Mouse (Mus musculus): ENCODE measurements around the gene Flywch2. TPM values are rescaled to one million over a fixed set of nuclear protein-coding genes. Genes with fewer than 3 reads are reported as not detected.

Gene Flywch2
- total and polyA plus RNA-seq, 3 experiments, result 0.62 to 6.2 TPM; not detected in 1

DNA sequence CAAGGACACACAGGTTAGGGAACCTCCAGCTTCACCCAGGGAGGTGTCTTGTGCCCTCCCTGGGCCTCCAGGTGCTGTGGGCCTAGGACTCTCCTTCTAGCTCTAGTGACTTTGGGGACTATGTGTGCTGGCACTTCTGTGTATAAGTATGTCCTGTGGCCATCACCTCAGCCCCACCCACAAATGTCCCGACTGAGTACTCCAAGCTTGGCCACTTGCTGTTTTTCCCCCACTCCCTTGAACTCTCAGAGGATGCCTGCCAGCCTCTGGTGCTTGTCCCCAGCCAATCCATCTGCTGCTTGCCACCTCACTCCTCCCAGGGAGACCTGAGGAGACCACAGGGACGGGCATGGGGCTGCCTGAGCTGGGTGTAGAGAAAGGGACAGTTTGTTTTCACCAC is 7.4 kb downstream of the Flywch2 start:
- no peaks in the 10 kb centered on the region; a peak in 2 of 4 replicates for H3K27me3 ChIP-seq (ENCODE audit: control insufficient read depth in 1 of 2, insufficient read depth in 2 of 2, low read length in 2 of 2)
- no peaks in the 10 kb centered on the region for H3K4me1 ChIP-seq (ENCODE audit: control insufficient read depth in 1 of 2, insufficient read depth in 2 of 2, low read length in 2 of 2)
- no peak overlapping the region for H3K9ac ChIP-seq (ENCODE audit: control insufficient read depth, low read depth, low read length, poor library complexity, severe bottlenecking)
- no peaks in the 10 kb centered on the region for H3K79me2 ChIP-seq (ENCODE audit: control insufficient read depth, insufficient read depth, low read length, poor library complexity)
- no peaks in the 10 kb centered on the region for H3K9me3 ChIP-seq (replicated peaks; ENCODE audit: insufficient read depth, low read length)
- no peak overlapping the region for H3K27ac ChIP-seq (ENCODE audit: control insufficient read depth, low read depth, low read length)
- TF ChIP-seq SMC3 (IDR thresholded peaks at IDR 0.05; ENCODE audit: low read depth, low read length) (no peak), TBP (IDR thresholded peaks at IDR 0.05; ENCODE audit: low read depth, low read length) (no peak), MAX (IDR thresholded peaks at IDR 0.05; ENCODE audit: low read length) (no peak), TCF12 (IDR thresholded peaks at IDR 0.05; ENCODE audit: low read depth, low read length) (no peak)
- DNase-seq (ENCODE audit: low read depth, low spot score), result no peak
- H3K4me3 ChIP-seq (ENCODE audit: control insufficient read depth in 1 of 2, insufficient read depth in 1 of 2, low read depth in 2 of 2, low read length in 2 of 2), result no peak overlapping the region
- H3K36me3 ChIP-seq (ENCODE audit: control insufficient read depth in 1 of 2, insufficient read depth in 2 of 2, low read length in 2 of 2), result no peaks in the 10 kb centered on the region

DNA sequence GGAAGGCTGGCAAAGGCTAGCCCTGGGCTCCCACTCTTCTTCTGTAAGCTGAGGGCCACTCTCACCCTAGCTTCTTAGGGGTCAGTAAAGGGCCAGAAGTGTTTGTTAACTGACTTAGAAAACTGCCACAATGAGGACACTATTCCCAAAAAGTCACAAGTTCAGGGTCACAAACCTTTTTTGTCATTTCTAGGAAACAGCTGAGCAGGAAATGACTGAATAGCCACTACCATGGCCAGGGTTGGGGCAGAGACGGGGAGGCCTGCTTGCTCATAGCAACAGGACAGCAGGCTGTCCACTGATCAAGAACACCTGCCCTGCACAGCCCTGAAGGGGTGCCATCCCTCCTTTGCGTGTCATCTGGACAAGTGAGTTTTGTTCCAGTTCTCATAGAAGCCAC is 8.7 kb downstream of the Flywch2 start:
- no peaks in the 10 kb centered on the region for H3K4me1 ChIP-seq (ENCODE audit: control insufficient read depth in 1 of 2, insufficient read depth in 2 of 2, low read length in 2 of 2)
- no peaks in the 10 kb centered on the region for H3K9me3 ChIP-seq (replicated peaks; ENCODE audit: insufficient read depth, low read length)
- H3K4me3 ChIP-seq (ENCODE audit: control insufficient read depth in 1 of 2, insufficient read depth in 1 of 2, low read depth in 2 of 2, low read length in 2 of 2), result no peak overlapping the region
- H3K27ac ChIP-seq (ENCODE audit: control insufficient read depth, low read depth, low read length), result no peak overlapping the region
- no peaks in the 10 kb centered on the region for H3K36me3 ChIP-seq (ENCODE audit: control insufficient read depth in 1 of 2, insufficient read depth in 2 of 2, low read length in 2 of 2)
- TF ChIP-seq ETS1 (IDR thresholded peaks at IDR 0.05; ENCODE audit: low read depth, low read length) (no peak), BHLHE40 (IDR thresholded peaks at IDR 0.05; ENCODE audit: borderline replicate concordance, low read depth, low read length) (no peak), HCFC1 (IDR thresholded peaks at IDR 0.05; ENCODE audit: low read depth, low read length) (no peak), ZC3H11A (IDR thresholded peaks at IDR 0.05; ENCODE audit: low read depth, low read length) (no peak), MAZ (IDR thresholded peaks at IDR 0.05; ENCODE audit: low read depth, low read length) (no peak)
- no peak overlapping the region for H3K9ac ChIP-seq (ENCODE audit: control insufficient read depth, low read depth, low read length, poor library complexity, severe bottlenecking)
- DNase-seq (ENCODE audit: low read depth, low spot score), result no peak
- no peaks in the 10 kb centered on the region for H3K79me2 ChIP-seq (ENCODE audit: control insufficient read depth, insufficient read depth, low read length, poor library complexity)
- no peaks in the 10 kb centered on the region; a peak in 2 of 4 replicates for H3K27me3 ChIP-seq (ENCODE audit: control insufficient read depth in 1 of 2, insufficient read depth in 2 of 2, low read length in 2 of 2)

DNA sequence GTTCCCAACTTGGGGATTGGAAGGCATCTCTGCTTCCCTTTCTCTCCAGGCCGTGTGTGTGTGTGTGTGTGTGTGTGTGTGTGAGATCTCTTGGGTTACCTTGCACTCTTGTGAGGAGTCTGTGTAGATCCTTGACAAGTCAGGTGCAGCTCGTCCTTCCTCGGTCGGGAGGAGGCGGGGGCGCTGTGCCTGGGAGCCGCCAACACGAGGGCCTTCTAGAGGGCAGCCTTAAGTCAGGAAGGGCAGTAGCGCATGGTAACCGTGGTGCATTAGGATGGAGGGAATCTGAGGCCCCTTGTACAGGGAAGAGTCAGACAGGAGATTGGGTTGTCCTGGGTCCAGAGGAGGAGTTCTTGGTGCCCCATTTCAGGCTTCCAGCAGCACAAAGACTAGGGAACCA is 9.7 kb downstream of the Flywch2 start:
- TF ChIP-seq MEF2A (IDR thresholded peaks at IDR 0.05; ENCODE audit: extremely low read depth, insufficient replicate concordance, low read depth, low read length, poor library complexity, severe bottlenecking), result no peak
- TF ChIP-seq CHD2 (IDR thresholded peaks at IDR 0.05; ENCODE audit: low read length), result no peak
- TF ChIP-seq POLR2AphosphoS5 (IDR thresholded peaks at IDR 0.05; ENCODE audit: borderline replicate concordance, low read depth, low read length), result no peak
- TF ChIP-seq EP300 (IDR thresholded peaks at IDR 0.05; ENCODE audit: low read depth in 1 of 2, low read length in 2 of 2), result no peak
- peaks cover under 1% of the 10 kb centered on the region; the same call in 1 of the 2 replicates for H3K79me2 ChIP-seq (ENCODE audit: control insufficient read depth, insufficient read depth, low read length, poor library complexity)
- H3K9me3 ChIP-seq (replicated peaks; ENCODE audit: insufficient read depth, low read length), result no peaks in the 10 kb centered on the region
- H3K27ac ChIP-seq (ENCODE audit: control insufficient read depth, low read depth, low read length), result no peak overlapping the region
- no peaks in the 10 kb centered on the region; a peak in 2 of 4 replicates for H3K27me3 ChIP-seq (ENCODE audit: control insufficient read depth in 1 of 2, insufficient read depth in 2 of 2, low read length in 2 of 2)
- H3K9ac ChIP-seq (ENCODE audit: control insufficient read depth, low read depth, low read length, poor library complexity, severe bottlenecking), result no peak overlapping the region
- H3K4me3 ChIP-seq (ENCODE audit: control insufficient read depth in 1 of 2, insufficient read depth in 1 of 2, low read depth in 2 of 2, low read length in 2 of 2), result no peak overlapping the region
- no peaks in the 10 kb centered on the region for H3K36me3 ChIP-seq (ENCODE audit: control insufficient read depth in 1 of 2, insufficient read depth in 2 of 2, low read length in 2 of 2)
- no peak for DNase-seq (ENCODE audit: low read depth, low spot score)
- H3K4me1 ChIP-seq (ENCODE audit: control insufficient read depth in 1 of 2, insufficient read depth in 2 of 2, low read length in 2 of 2), result no peaks in the 10 kb centered on the region

Measured in MEL (cell line).